Mouse (Mus musculus): Measurements from ENCODE around the gene Vps8. TPM values are rescaled to one million over a fixed set of nuclear protein-coding genes. Genes with fewer than 3 reads are reported as not detected.

The Vps8 gene
- polyA plus RNA-seq, 1 experiment: 15.3 TPM

DNA sequence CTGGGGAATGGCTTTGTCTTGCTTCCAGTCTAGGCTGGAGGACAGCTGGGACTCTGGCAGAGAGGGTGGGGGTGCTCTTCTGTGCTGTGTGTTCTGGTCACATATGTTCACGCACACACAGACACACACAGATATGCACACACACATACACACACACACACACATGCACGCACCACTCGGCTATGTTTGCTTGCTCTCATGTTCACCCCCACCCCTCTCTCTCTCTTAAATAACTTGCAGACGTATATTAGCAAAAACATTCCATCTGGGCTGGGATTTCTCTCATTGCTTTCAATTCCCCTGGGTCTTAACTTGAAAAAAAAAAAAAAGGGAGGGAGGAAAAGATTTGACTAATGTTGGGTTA, 45.3 kb upstream of the Vps8 start:
- WGBS: 84% methylated on average over 4 of the region's 4 CpGs
- TF ChIP-seq POLR2A (IDR thresholded peaks at IDR 0.05; ENCODE audit: control insufficient read depth, extremely low read depth, insufficient read depth, low read length, poor library complexity): no peak
- TF ChIP-seq CTCF (IDR thresholded peaks at IDR 0.05; ENCODE audit: borderline replicate concordance, control insufficient read depth, extremely low read depth, insufficient read depth, low read length, poor library complexity): no peak
- DNase-seq: no peak
- Histone ChIP-seq H3K27me3 (ENCODE audit: control insufficient read depth, insufficient read depth, low read length) (no peaks in the 10 kb centered on the region), H3K27ac (ENCODE audit: control insufficient read depth, insufficient read depth, low read length) (no peak overlapping the region), H3K4me3 (ENCODE audit: control insufficient read depth, insufficient read depth, low read length) (no peak overlapping the region), H3K4me1 (replicated peaks; ENCODE audit: control insufficient read depth, insufficient read depth, low read length) (no peaks in the 10 kb centered on the region), H3K36me3 (ENCODE audit: control insufficient read depth, insufficient read depth, low read length) (no peaks in the 10 kb centered on the region)

GRCm38 (mm10) chr16:21381469-21381868, 41.4 kb upstream of the Vps8 start:
- 95% methylated on average over 1 of the region's 1 CpGs for WGBS
- no peak for DNase-seq
- H3K4me1 ChIP-seq (replicated peaks; ENCODE audit: control insufficient read depth, insufficient read depth, low read length): no peaks in the 10 kb centered on the region

DNA sequence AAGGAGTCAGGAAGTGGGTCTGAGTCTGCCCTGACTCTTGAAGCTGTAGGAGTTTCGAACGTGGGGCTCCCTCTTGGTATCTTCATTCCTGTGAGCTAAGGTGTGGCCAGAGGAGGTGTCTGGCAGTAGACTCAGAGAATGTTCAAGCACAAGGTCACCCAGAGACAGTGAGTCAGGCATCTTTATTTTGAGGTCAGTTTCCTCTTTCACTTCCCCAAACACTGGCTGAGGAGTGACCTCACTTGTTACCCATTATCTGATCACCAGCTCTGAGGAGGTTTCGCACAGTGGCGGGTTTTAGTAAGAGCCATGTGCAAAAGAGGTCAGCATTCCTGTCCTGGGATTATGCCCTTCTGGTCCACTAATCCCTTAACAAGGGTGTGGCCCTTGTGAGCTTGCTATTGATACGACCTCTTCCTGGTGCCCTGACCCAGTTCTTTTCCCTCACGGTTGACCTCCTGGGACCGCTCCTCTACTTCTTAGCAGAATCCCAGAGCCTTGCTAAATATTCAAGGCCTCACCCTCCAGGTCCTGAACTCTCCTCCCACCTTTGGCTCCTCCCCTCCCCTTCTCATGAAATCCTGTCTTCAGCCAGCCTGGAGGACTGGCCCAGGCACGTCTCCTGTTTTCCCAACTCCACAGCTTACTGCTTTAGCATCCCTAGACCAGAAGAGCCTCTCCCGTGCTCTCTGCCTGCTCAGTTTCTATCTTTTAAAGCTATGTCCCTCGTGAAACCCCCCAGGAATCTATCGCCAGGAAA, 40.6 kb upstream of the Vps8 start:
- H3K27me3 ChIP-seq (ENCODE audit: control insufficient read depth, insufficient read depth, low read length): no peaks in the 10 kb centered on the region
- DNase-seq: no peak
- 69% methylated on average over 11 of the region's 11 CpGs for WGBS
- no peaks in the 10 kb centered on the region for H3K36me3 ChIP-seq (ENCODE audit: control insufficient read depth, insufficient read depth, low read length)
- H3K4me3 ChIP-seq (ENCODE audit: control insufficient read depth, insufficient read depth, low read length): no peak overlapping the region
- H3K27ac ChIP-seq (ENCODE audit: control insufficient read depth, insufficient read depth, low read length): no peak overlapping the region
- TF ChIP-seq POLR2A (IDR thresholded peaks at IDR 0.05; ENCODE audit: control insufficient read depth, extremely low read depth, insufficient read depth, low read length, poor library complexity): no peak
- TF ChIP-seq CTCF (IDR thresholded peaks at IDR 0.05; ENCODE audit: borderline replicate concordance, control insufficient read depth, extremely low read depth, insufficient read depth, low read length, poor library complexity): no peak
- no peaks in the 10 kb centered on the region for H3K4me1 ChIP-seq (replicated peaks; ENCODE audit: control insufficient read depth, insufficient read depth, low read length)

More at GRCm38 (mm10) chr16:21381469-21381868, 41.4 kb upstream of the Vps8 start:
- H3K27ac ChIP-seq (ENCODE audit: control insufficient read depth, insufficient read depth, low read length): no peak overlapping the region
- TF ChIP-seq POLR2A (IDR thresholded peaks at IDR 0.05; ENCODE audit: control insufficient read depth, extremely low read depth, insufficient read depth, low read length, poor library complexity) (no peak), CTCF (IDR thresholded peaks at IDR 0.05; ENCODE audit: borderline replicate concordance, control insufficient read depth, extremely low read depth, insufficient read depth, low read length, poor library complexity) (no peak)
- H3K27me3 ChIP-seq (ENCODE audit: control insufficient read depth, insufficient read depth, low read length): no peaks in the 10 kb centered on the region
- H3K4me3 ChIP-seq (ENCODE audit: control insufficient read depth, insufficient read depth, low read length): no peak overlapping the region
- H3K36me3 ChIP-seq (ENCODE audit: control insufficient read depth, insufficient read depth, low read length): no peaks in the 10 kb centered on the region

DNA sequence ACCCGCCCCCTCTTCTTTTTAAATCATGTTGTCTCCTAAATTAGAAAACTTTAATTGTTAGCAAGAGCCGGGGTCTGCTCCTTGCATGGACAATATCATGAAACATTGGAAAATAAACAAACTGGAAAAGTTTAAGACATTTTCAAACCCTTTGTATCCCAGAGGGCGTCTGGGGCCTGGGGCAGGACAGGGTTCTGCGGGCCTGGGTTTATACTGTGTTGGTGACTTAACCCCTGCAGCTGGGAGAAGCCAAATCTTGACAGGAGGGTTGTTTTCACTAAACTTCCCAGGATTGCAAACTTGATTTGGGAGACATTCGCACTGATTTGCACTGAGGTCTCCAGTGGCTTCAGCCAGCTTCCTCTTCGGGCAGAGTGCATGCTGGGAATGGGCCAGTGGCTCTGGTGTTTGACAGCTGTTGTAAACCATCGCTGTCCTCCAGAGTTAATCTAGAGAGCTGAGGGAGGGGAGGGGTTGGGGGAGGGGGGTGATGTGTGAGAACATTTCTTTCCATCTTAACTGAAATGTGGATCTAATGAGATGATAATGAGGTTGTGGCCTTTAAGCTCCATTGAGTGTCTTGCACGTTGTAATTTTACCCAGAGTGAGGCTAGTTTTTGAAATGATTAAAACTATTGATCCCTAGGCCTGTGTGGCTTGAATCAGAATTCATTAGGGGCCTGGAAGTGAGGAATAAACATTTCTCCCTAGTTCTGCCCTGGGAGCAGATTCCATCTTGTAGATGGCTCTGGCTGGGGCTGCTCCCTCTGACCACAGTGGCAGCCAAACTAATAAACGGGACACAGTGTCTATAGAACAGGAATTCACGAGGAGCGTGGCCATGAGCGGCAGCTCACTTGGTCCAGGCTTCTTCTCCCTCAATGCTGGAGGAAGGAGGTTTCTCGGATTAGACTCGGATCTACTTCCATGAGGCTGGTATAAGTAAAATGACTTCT, 36.7 kb upstream of the Vps8 start:
- Histone ChIP-seq H3K36me3 (ENCODE audit: control insufficient read depth, insufficient read depth, low read length) (no peaks in the 10 kb centered on the region), H3K27ac (ENCODE audit: control insufficient read depth, insufficient read depth, low read length) (no peak overlapping the region), H3K4me3 (ENCODE audit: control insufficient read depth, insufficient read depth, low read length) (no peak overlapping the region), H3K4me1 (replicated peaks; ENCODE audit: control insufficient read depth, insufficient read depth, low read length) (no peaks in the 10 kb centered on the region), H3K27me3 (ENCODE audit: control insufficient read depth, insufficient read depth, low read length) (no peaks in the 10 kb centered on the region)
- no peak for TF ChIP-seq CTCF (IDR thresholded peaks at IDR 0.05; ENCODE audit: borderline replicate concordance, control insufficient read depth, extremely low read depth, insufficient read depth, low read length, poor library complexity)
- TF ChIP-seq POLR2A (IDR thresholded peaks at IDR 0.05; ENCODE audit: control insufficient read depth, extremely low read depth, insufficient read depth, low read length, poor library complexity): no peak
- no peak for DNase-seq
- WGBS: 80% methylated on average over 14 of the region's 14 CpGs

DNA sequence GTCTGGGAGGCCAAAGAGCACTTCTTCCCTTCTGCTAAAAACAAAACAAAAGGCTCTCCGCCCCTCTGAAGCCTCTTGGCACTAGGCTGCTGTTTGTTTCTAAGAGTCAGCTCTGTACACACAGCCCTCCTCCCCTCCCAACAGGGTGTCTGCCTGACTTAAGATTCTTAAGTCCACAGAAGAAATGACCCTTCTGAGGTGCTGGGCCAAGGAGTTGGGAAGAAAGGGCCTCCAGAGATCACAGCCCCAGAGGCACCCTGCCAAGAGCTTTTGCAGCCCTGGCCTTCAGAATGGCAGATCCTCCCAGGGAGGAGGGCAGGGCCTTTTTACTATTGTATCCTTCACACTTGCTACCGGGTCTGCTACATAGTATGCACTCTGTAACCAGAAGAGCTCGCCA, 33.6 kb upstream of the Vps8 start:
- TF ChIP-seq CTCF (IDR thresholded peaks at IDR 0.05; ENCODE audit: borderline replicate concordance, control insufficient read depth, extremely low read depth, insufficient read depth, low read length, poor library complexity) (no peak), POLR2A (IDR thresholded peaks at IDR 0.05; ENCODE audit: control insufficient read depth, extremely low read depth, insufficient read depth, low read length, poor library complexity) (no peak)
- Histone ChIP-seq H3K36me3 (ENCODE audit: control insufficient read depth, insufficient read depth, low read length) (no peaks in the 10 kb centered on the region), H3K4me1 (replicated peaks; ENCODE audit: control insufficient read depth, insufficient read depth, low read length) (no peaks in the 10 kb centered on the region), H3K27ac (ENCODE audit: control insufficient read depth, insufficient read depth, low read length) (no peak overlapping the region), H3K4me3 (ENCODE audit: control insufficient read depth, insufficient read depth, low read length) (no peak overlapping the region), H3K27me3 (ENCODE audit: control insufficient read depth, insufficient read depth, low read length) (no peaks in the 10 kb centered on the region)
- WGBS: 88% methylated on average over 3 of the region's 3 CpGs
- DNase-seq: no peak

DNA sequence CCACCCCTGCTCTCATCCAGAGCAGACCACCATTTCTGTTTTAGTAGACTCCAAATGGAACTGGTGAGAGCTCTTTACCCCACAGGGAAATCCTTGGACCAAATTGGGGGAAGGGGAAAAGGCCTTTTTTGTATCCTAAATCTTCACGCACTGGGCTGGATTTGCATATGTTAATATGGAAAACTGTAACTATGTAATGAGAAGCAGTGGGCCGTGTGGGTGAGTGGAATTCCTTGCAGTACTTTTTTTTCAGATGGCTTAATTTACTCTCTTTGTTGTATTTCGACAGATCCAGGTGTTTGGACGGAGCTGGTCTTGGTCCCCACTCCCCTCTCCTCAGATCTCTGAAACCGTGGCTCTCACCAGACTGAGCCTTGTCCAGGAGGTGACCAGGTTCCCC, 32.2 kb upstream of the Vps8 start:
- WGBS: 93% methylated on average over 5 of the region's 5 CpGs
- Histone ChIP-seq H3K4me3 (ENCODE audit: control insufficient read depth, insufficient read depth, low read length) (no peak overlapping the region), H3K4me1 (replicated peaks; ENCODE audit: control insufficient read depth, insufficient read depth, low read length) (no peaks in the 10 kb centered on the region), H3K36me3 (ENCODE audit: control insufficient read depth, insufficient read depth, low read length) (no peaks in the 10 kb centered on the region), H3K27ac (ENCODE audit: control insufficient read depth, insufficient read depth, low read length) (no peak overlapping the region), H3K27me3 (ENCODE audit: control insufficient read depth, insufficient read depth, low read length) (no peaks in the 10 kb centered on the region)
- TF ChIP-seq POLR2A (IDR thresholded peaks at IDR 0.05; ENCODE audit: control insufficient read depth, extremely low read depth, insufficient read depth, low read length, poor library complexity) (no peak), CTCF (IDR thresholded peaks at IDR 0.05; ENCODE audit: borderline replicate concordance, control insufficient read depth, extremely low read depth, insufficient read depth, low read length, poor library complexity) (no peak)
- DNase-seq: no peak
